Mouse (Mus musculus) forebrain, embryonic 11.5 days (tissue): ENCODE results near the gene Dock2. TPM values are rescaled to one million over a fixed set of nuclear protein-coding genes. Genes with fewer than 3 reads are reported as not detected.
A peak's percentile ranks its signal among the peaks of the same experiment; 100 is the strongest.

Experiments
- ATAC-seq: fragments of 200-750 bp; cut with Nextera tagmentation; replicated peaks from 2 replicates; pipeline ENCODE4 v1.8.0; 2017; ENCODE audit warnings: moderate TSS enrichment; ENCODE audit not compliant: low FRiP score
- DNase-seq: peaks from one replicate; pipeline ENCODE4 v3.0.0-alpha.2; 2017; ENCODE audit warnings: low spot score
- H3K27ac ChIP-seq: fragments of 300-500 bp; sonication (generic); 2 replicates; pipeline ENCODE4 v1.5.1; 2014; ENCODE audit warnings: low read depth, low read length
- H3K27me3 ChIP-seq: fragments of 300-500 bp; sonication (generic); 2 replicates; pipeline ENCODE4 v1.6.1; 2014; ENCODE audit warnings: mild to moderate bottlenecking, low read length, mixed read lengths; ENCODE audit not compliant: control insufficient read depth, insufficient read depth
- H3K36me3 ChIP-seq: fragments of 300-500 bp; sonication (generic); 2 replicates; pipeline ENCODE4 v1.6.1; 2014; ENCODE audit warnings: mild to moderate bottlenecking, low read length, moderate library complexity, mixed read lengths; ENCODE audit not compliant: control insufficient read depth, insufficient read depth
- H3K4me1 ChIP-seq: fragments of 300-500 bp; sonication (generic); replicated peaks from 2 replicates; pipeline ENCODE4 v1.6.1; 2014; ENCODE audit warnings: low read length, mixed read lengths; ENCODE audit not compliant: control insufficient read depth, insufficient read depth
- H3K4me2 ChIP-seq: fragments of 300-500 bp; sonication (generic); 2 replicates; pipeline ENCODE4 v1.6.1; 2014; ENCODE audit warnings: low read depth, mild to moderate bottlenecking, low read length, moderate library complexity, mixed read lengths; ENCODE audit not compliant: severe bottlenecking
- H3K4me3 ChIP-seq: fragments of 300-500 bp; sonication (generic); 2 replicates; pipeline ENCODE4 v1.5.1; 2014; ENCODE audit warnings: low read depth, low read length
- H3K9ac ChIP-seq: fragments of 300-500 bp; sonication (generic); 2 replicates; pipeline ENCODE4 v1.6.1; 2014; ENCODE audit warnings: low read length
- H3K9me3 ChIP-seq: fragments of 300-500 bp; sonication (generic); 2 replicates; pipeline ENCODE4 v1.6.1; 2016; ENCODE audit warnings: low read length, mixed read lengths; ENCODE audit not compliant: control insufficient read depth
- WGBS: fragments of 180-500 bp; shearing (Covaris S2); extraction: QIAGEN DNeasy Blood & Tissue Kit; methylation state at CpG from one replicate; pipeline ENCODE4 v1.1.7; 2014; 5-methylcytosine and 5-hydroxymethylcytosine counted together
- polyA plus RNA-seq: library from polyadenylated mRNA; unstranded; fragments of >200 nt; fragmentation: Nextera tagmentation; extraction: Ambion mirVana; gene quantifications from 2 replicates; pipeline ENCODE4 v1.2.1, GENCODE M21; 2014

The Dock2 gene
- polyA plus RNA-seq, 1 experiment from 2014 or later = 1.1 TPM

DNA sequence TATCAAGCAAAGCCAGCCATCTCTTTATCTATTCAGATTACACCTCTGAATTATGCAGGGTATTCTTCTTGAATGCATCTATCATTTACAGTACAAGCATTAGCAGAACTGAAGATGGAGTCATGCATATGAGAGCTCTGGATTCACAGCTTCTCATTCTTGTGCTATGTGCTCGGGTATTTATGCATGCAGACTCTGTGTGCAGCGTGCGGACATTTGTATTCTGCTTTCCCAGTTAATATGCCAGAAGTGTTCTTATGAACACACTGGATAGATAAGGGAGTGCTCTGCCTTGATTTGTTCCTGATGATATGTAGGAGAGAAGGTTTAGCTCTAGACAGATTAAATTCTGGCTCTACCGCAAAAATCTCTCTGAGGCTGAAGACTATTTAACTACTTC lies 333.7 kb downstream of the Dock2 start:
- no peak overlapping the region for H3K4me3 ChIP-seq
- no peak overlapping the region for H3K27ac ChIP-seq
- no peaks in the 10 kb centered on the region for H3K4me1 ChIP-seq
- H3K36me3 ChIP-seq = no peaks in the 10 kb centered on the region
- no peaks in the 10 kb centered on the region for H3K9me3 ChIP-seq
- ATAC-seq (no peak), DNase-seq (no peak)
- H3K9ac ChIP-seq = no peak overlapping the region
- WGBS = 89% methylated on average over 4 of the region's 4 CpGs
- H3K27me3 ChIP-seq = no peaks in the 10 kb centered on the region
- H3K4me2 ChIP-seq = no peak overlapping the region

DNA sequence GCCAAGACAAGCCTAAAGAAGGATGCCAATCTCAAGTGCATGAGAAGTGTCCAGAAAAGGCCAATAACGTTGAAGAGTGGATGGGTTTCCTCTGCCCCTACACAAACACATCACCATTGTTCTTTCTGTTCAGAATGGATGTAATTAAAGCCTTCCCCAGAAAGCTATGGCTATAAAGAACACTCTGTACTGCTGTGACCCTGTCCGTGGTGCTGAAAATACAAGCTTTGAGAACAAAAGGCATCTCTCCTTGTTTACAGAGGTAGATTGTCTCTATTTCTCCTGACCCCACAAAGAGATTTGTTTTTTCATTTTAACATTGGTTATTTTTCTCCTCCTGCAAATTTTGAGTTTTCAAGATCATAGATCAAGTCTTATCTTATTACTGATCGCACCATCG lies 335.8 kb downstream of the Dock2 start:
- Histone ChIP-seq H3K9me3 (no peaks in the 10 kb centered on the region), H3K9ac (no peak overlapping the region), H3K4me1 (no peaks in the 10 kb centered on the region), H3K27ac (no peak overlapping the region), H3K36me3 (no peaks in the 10 kb centered on the region), H3K27me3 (no peaks in the 10 kb centered on the region), H3K4me2 (no peak overlapping the region), H3K4me3 (no peak overlapping the region)
- no peak for ATAC-seq
- DNase-seq = peak; percentile 53
- WGBS = 44% methylated on average over 4 of the region's 4 CpGs

DNA sequence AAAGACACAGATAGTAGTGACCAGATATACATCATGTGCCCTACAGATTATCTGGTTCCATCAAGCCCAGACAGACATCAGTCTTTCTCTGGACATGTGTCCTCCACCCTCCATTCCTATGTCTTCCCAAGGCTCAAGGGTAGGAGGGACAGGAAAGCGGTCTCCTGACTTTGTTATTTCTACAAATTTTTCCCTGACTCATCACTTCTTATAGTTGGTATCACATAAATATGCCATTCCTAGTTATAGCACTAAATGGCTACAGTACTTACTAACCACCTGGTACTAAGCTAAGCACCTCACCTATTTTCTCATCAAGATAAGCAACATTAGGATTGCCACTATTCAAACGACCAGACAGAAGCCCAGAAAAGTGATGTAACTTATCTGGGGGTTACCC lies 345.3 kb downstream of the Dock2 start:
- no peak for DNase-seq
- WGBS = 85% methylated on average over 2 of the region's 2 CpGs
- no peak for ATAC-seq
- no peak overlapping the region for H3K4me3 ChIP-seq
- H3K9me3 ChIP-seq = no peaks in the 10 kb centered on the region
- H3K4me1 ChIP-seq = no peaks in the 10 kb centered on the region
- no peaks in the 10 kb centered on the region for H3K36me3 ChIP-seq
- H3K4me2 ChIP-seq = no peak overlapping the region
- no peak overlapping the region for H3K9ac ChIP-seq
- no peak overlapping the region for H3K27ac ChIP-seq
- H3K27me3 ChIP-seq = no peaks in the 10 kb centered on the region

DNA sequence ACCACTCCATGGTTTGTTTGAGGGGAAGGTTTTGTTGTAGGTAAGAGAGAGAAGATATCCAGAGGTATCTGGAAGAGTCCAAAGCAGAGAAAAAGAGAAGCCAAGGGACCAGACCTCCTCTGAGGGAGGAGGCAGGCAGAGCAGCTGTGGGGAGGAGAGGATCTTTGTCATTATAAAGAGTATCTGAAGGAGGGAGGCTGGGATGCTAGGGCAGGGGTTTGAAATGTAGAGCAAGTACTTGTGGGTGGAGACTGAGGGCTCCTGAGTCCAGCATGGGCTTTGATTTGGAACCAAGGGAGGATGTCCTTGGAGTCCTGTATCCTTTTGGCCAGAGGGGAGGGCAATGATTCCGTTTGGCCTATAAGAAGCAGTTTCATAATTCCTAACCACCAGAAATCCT lies 346.2 kb downstream of the Dock2 start:
- no peaks in the 10 kb centered on the region for H3K9me3 ChIP-seq
- no peaks in the 10 kb centered on the region for H3K4me1 ChIP-seq
- H3K27ac ChIP-seq = no peak overlapping the region
- H3K4me3 ChIP-seq = no peak overlapping the region
- ATAC-seq = no peak
- no peak overlapping the region for H3K4me2 ChIP-seq
- 58% methylated on average over 1 of the region's 1 CpGs for WGBS
- H3K9ac ChIP-seq = no peak overlapping the region
- H3K27me3 ChIP-seq = no peaks in the 10 kb centered on the region
- DNase-seq = no peak
- no peaks in the 10 kb centered on the region for H3K36me3 ChIP-seq

DNA sequence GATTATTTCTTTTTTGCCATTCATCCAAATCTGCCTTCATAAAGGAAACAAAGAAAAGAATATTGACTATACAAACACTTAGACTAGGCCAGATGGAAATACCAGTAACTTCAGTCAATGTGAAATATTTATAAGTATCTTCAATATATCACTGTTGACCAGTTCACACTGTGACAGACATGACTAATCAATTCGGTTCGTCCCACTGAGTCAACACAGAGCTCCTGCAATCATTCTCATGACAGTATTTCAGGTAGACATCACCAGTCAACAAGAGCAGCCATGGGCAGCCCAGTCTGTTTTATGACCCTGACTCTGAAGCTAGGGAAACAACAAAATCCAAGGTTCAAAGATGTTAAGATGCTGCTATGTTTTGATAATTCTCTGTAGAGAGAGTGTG lies 351.7 kb downstream of the Dock2 start:
- H3K9me3 ChIP-seq = no peaks in the 10 kb centered on the region
- H3K4me3 ChIP-seq = no peak overlapping the region
- no peak overlapping the region for H3K4me2 ChIP-seq
- 85% methylated on average over 2 of the region's 2 CpGs for WGBS
- no peak overlapping the region for H3K9ac ChIP-seq
- H3K4me1 ChIP-seq = no peaks in the 10 kb centered on the region
- H3K27me3 ChIP-seq = no peaks in the 10 kb centered on the region
- no peak overlapping the region for H3K27ac ChIP-seq
- no peak for ATAC-seq
- no peak for DNase-seq
- H3K36me3 ChIP-seq = no peaks in the 10 kb centered on the region

GRCm38 (mm10) chr11:34431371-34431770 lies 352.3 kb downstream of the Dock2 start:
- no peak overlapping the region for H3K4me3 ChIP-seq
- 83% methylated on average over 5 of the region's 5 CpGs for WGBS
- H3K27me3 ChIP-seq = no peaks in the 10 kb centered on the region
- no peak for ATAC-seq
- H3K27ac ChIP-seq = no peak overlapping the region
- no peaks in the 10 kb centered on the region for H3K36me3 ChIP-seq
- H3K9me3 ChIP-seq = no peaks in the 10 kb centered on the region
- no peaks in the 10 kb centered on the region for H3K4me1 ChIP-seq
- no peak overlapping the region for H3K4me2 ChIP-seq
- DNase-seq = no peak
- H3K9ac ChIP-seq = no peak overlapping the region

- no peak overlapping the region for H3K27ac ChIP-seq
- DNase-seq (no peak), ATAC-seq (no peak)
Observed at GRCm38 (mm10) chr11:34430940-34431339, 352.8 kb downstream of the Dock2 start.

GRCm38 (mm10) chr11:34427212-34427611 lies 356.5 kb downstream of the Dock2 start:
- H3K36me3 ChIP-seq = no peaks in the 10 kb centered on the region
- no peak overlapping the region for H3K9ac ChIP-seq
- no peaks in the 10 kb centered on the region for H3K4me1 ChIP-seq
- no peak overlapping the region for H3K27ac ChIP-seq
- no peak overlapping the region for H3K4me3 ChIP-seq
- ATAC-seq = no peak
- WGBS = 84% methylated on average over 5 of the region's 5 CpGs
- no peak overlapping the region for H3K4me2 ChIP-seq
- DNase-seq = no peak
- no peaks in the 10 kb centered on the region for H3K9me3 ChIP-seq
- no peaks in the 10 kb centered on the region for H3K27me3 ChIP-seq

More at GRCm38 (mm10) chr11:34430940-34431339, 352.8 kb downstream of the Dock2 start:
- no peaks in the 10 kb centered on the region for H3K9me3 ChIP-seq
- 79% methylated on average over 4 of the region's 4 CpGs for WGBS
- no peaks in the 10 kb centered on the region for H3K27me3 ChIP-seq
- H3K4me1 ChIP-seq = no peaks in the 10 kb centered on the region
- no peak overlapping the region for H3K4me3 ChIP-seq
- H3K4me2 ChIP-seq = no peak overlapping the region
- no peak overlapping the region for H3K9ac ChIP-seq
- H3K36me3 ChIP-seq = no peaks in the 10 kb centered on the region

DNA sequence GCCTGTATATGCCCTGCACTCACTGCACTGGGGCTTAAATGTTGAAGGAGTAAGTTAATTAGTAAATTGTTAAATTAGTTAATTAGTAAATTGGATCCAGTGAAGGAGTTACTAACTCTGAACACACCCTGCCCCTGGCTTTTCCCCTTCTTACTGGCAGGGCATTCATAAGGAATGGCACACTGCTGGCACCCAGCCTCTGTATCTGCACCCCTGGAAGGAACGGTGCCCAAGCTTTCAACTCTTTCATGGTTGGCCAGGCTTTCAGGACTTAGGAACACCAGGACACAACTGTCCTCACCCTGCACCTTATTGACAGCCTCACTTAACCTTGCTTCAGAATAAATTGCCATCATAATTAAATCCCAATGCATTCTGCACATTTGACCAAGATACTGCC lies 359.1 kb downstream of the Dock2 start:
- DNase-seq = no peak
- Histone ChIP-seq H3K4me1 (no peaks in the 10 kb centered on the region), H3K4me3 (no peak overlapping the region), H3K36me3 (no peaks in the 10 kb centered on the region), H3K27ac (no peak overlapping the region), H3K9me3 (no peaks in the 10 kb centered on the region), H3K9ac (no peak overlapping the region), H3K4me2 (no peak overlapping the region), H3K27me3 (no peaks in the 10 kb centered on the region)
- ATAC-seq = no peak
- 70% methylated on average over 1 of the region's 1 CpGs for WGBS
